Mouse (Mus musculus): Measurements from ENCODE around the gene Rab5if. TPM values are rescaled to one million over a fixed set of nuclear protein-coding genes. Genes with fewer than 3 reads are reported as not detected.
"Not testable (repeated sequence)": the region's sequence is repeated elsewhere in the genome, so short reads cannot be mapped to it uniquely, and the experiment has no call there.

Gene Rab5if
- polyA plus RNA-seq, 1 experiment: 191 TPM

- Histone ChIP-seq H3K4me2 (ENCODE audit: low read depth) (no peak overlapping the region), H3ac (ENCODE audit: control insufficient read depth, insufficient read length) (no peak overlapping the region), H3K79me2 (ENCODE audit: control insufficient read depth, insufficient read depth) (no peaks in the 10 kb centered on the region), H3K4me3 (no peak overlapping the region), H3K27me3 (ENCODE audit: control insufficient read depth, insufficient read depth, insufficient read length) (no peaks in the 10 kb centered on the region), H3K36me3 (ENCODE audit: control insufficient read depth, insufficient read depth) (no peaks in the 10 kb centered on the region)
- TF ChIP-seq E2F4 (IDR thresholded peaks at IDR 0.05; ENCODE audit: insufficient read depth) (no peak), CEBPB (IDR thresholded peaks at IDR 0.05; ENCODE audit: insufficient read depth, poor library complexity, severe bottlenecking) (no peak)
Observed at GRCm38 (mm10) chr2:156882431-156883001, 19.6 kb downstream of the Rab5if start.

GRCm38 (mm10) chr2:156884396-156885211, 21.7 kb downstream of the Rab5if start:
- H3K4me3 ChIP-seq: no peak overlapping the region
- H3K27me3 ChIP-seq (ENCODE audit: control insufficient read depth, insufficient read depth, insufficient read length): no peaks in the 10 kb centered on the region
- no peak overlapping the region for H3K4me2 ChIP-seq (ENCODE audit: low read depth)

GRCm38 (mm10) chr2:156885666-156886065, 22.7 kb downstream of the Rab5if start:
- not testable (repeated sequence) for H3K79me2 ChIP-seq (ENCODE audit: control insufficient read depth, insufficient read depth); H3K36me3 ChIP-seq (ENCODE audit: control insufficient read depth, insufficient read depth); H3K4me2 ChIP-seq (ENCODE audit: low read depth); H3K4me3 ChIP-seq; H3K27me3 ChIP-seq (ENCODE audit: control insufficient read depth, insufficient read depth, insufficient read length); H3ac ChIP-seq (ENCODE audit: control insufficient read depth, insufficient read length)

More at GRCm38 (mm10) chr2:156884396-156885211, 21.7 kb downstream of the Rab5if start:
- no peak overlapping the region for H3ac ChIP-seq (ENCODE audit: control insufficient read depth, insufficient read length)
- no peaks in the 10 kb centered on the region for H3K36me3 ChIP-seq (ENCODE audit: control insufficient read depth, insufficient read depth)
- TF ChIP-seq MYOG (IDR thresholded peaks at IDR 0.05; ENCODE audit: control insufficient read depth in 1 of 3, insufficient read depth in 1 of 3, insufficient read length in 2 of 3, low read depth in 2 of 3) (no peak), POLR2AphosphoS2 (IDR thresholded peaks at IDR 0.05; ENCODE audit: insufficient read length, low read depth) (no peak), TCF12 (IDR thresholded peaks at IDR 0.05; ENCODE audit: insufficient read depth, poor library complexity, severe bottlenecking) (no peak), TCF3 (IDR thresholded peaks at IDR 0.05; ENCODE audit: insufficient read length, low read depth) (no peak), E2F4 (IDR thresholded peaks at IDR 0.05; ENCODE audit: insufficient read depth) (no peak), POLR2A (IDR thresholded peaks at IDR 0.05; ENCODE audit: insufficient read length, low read depth) (no peak), MAX (IDR thresholded peaks at IDR 0.05; ENCODE audit: low read depth) (no peak), REST (IDR thresholded peaks at IDR 0.05; ENCODE audit: insufficient read depth, insufficient read length) (no peak), CEBPB (IDR thresholded peaks at IDR 0.05; ENCODE audit: insufficient read depth, poor library complexity, severe bottlenecking) (no peak), USF1 (IDR thresholded peaks at IDR 0.05; ENCODE audit: low read depth) (no peak), MYOD1 (IDR thresholded peaks at IDR 0.05; ENCODE audit: control insufficient read depth in 1 of 3, insufficient read length in 2 of 3, low read depth in 2 of 3) (no peak), SRF (IDR thresholded peaks at IDR 0.05; ENCODE audit: control insufficient read depth, insufficient read length, low read depth) (no peak)
- H3K79me2 ChIP-seq (ENCODE audit: control insufficient read depth, insufficient read depth): no peaks in the 10 kb centered on the region

DNA sequence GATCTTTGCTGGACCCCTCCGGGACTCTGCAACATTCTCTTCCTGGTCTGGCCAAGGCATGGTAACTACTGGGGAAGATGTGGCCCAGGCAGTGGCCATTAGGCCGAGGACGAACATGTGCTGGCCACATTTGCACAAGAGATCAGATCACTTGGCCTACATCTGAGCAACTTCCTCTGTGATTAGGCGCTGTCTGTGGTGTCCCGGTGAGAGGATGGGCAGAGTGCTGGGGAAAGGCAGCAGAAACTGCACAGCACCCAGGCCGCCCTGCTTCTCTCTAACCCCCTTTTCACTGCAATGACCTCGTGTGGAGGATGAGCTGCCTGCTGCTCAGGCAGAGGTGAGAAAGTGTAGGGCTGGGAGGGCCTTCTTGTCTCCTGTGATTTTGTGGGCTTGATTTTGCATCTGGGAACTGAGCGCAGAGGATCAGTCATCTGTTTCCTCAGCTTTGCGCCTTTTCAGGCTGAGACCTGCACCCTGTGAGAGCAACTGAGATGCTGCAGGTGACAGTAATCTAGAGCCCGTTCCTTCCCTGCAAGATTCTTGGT, 23.2 kb downstream of the Rab5if start:
- TF ChIP-seq SRF (IDR thresholded peaks at IDR 0.05; ENCODE audit: control insufficient read depth, insufficient read length, low read depth) (no peak), TCF12 (IDR thresholded peaks at IDR 0.05; ENCODE audit: insufficient read depth, poor library complexity, severe bottlenecking) (no peak), E2F4 (IDR thresholded peaks at IDR 0.05; ENCODE audit: insufficient read depth) (no peak), POLR2AphosphoS2 (IDR thresholded peaks at IDR 0.05; ENCODE audit: insufficient read length, low read depth) (no peak), MYOG (IDR thresholded peaks at IDR 0.05; ENCODE audit: control insufficient read depth in 1 of 3, insufficient read depth in 1 of 3, insufficient read length in 2 of 3, low read depth in 2 of 3) (no peak), POLR2A (IDR thresholded peaks at IDR 0.05; ENCODE audit: insufficient read length, low read depth) (no peak), MYOD1 (IDR thresholded peaks at IDR 0.05; ENCODE audit: control insufficient read depth in 1 of 3, insufficient read length in 2 of 3, low read depth in 2 of 3) (no peak), USF1 (IDR thresholded peaks at IDR 0.05; ENCODE audit: low read depth) (no peak), REST (IDR thresholded peaks at IDR 0.05; ENCODE audit: insufficient read depth, insufficient read length) (no peak), CEBPB (IDR thresholded peaks at IDR 0.05; ENCODE audit: insufficient read depth, poor library complexity, severe bottlenecking) (no peak), TCF3 (IDR thresholded peaks at IDR 0.05; ENCODE audit: insufficient read length, low read depth) (no peak), MAX (IDR thresholded peaks at IDR 0.05; ENCODE audit: low read depth) (no peak)
- no peak overlapping the region for H3ac ChIP-seq (ENCODE audit: control insufficient read depth, insufficient read length)
- H3K4me2 ChIP-seq (ENCODE audit: low read depth): no peak overlapping the region
- no peak overlapping the region for H3K4me3 ChIP-seq
- no peaks in the 10 kb centered on the region for H3K79me2 ChIP-seq (ENCODE audit: control insufficient read depth, insufficient read depth)
- no peaks in the 10 kb centered on the region for H3K36me3 ChIP-seq (ENCODE audit: control insufficient read depth, insufficient read depth)
- H3K27me3 ChIP-seq (ENCODE audit: control insufficient read depth, insufficient read depth, insufficient read length): no peaks in the 10 kb centered on the region

GRCm38 (mm10) chr2:156887017-156887416, 24.1 kb downstream of the Rab5if start, which contains the start of gene Sla2:
Sla2 (minus strand) TSS chr2:156887192.
- no peak within 1 kb of the TSS for H3ac ChIP-seq (ENCODE audit: control insufficient read depth, insufficient read length)
- H3K27me3 ChIP-seq (ENCODE audit: control insufficient read depth, insufficient read depth, insufficient read length): no peaks in the 10 kb centered on the region
- TF ChIP-seq REST (IDR thresholded peaks at IDR 0.05; ENCODE audit: insufficient read depth, insufficient read length): no peak
- TF ChIP-seq MYOD1 (IDR thresholded peaks at IDR 0.05; ENCODE audit: control insufficient read depth in 1 of 3, insufficient read length in 2 of 3, low read depth in 2 of 3): no peak
- TF ChIP-seq TCF12 (IDR thresholded peaks at IDR 0.05; ENCODE audit: insufficient read depth, poor library complexity, severe bottlenecking): no peak
- TF ChIP-seq USF1 (IDR thresholded peaks at IDR 0.05; ENCODE audit: low read depth): no peak
- no peak for TF ChIP-seq TCF3 (IDR thresholded peaks at IDR 0.05; ENCODE audit: insufficient read length, low read depth)
- no peaks in the 10 kb centered on the region for H3K36me3 ChIP-seq (ENCODE audit: control insufficient read depth, insufficient read depth)
- H3K4me3 ChIP-seq: no peak within 1 kb of the TSS
- no peaks in the 10 kb centered on the region for H3K79me2 ChIP-seq (ENCODE audit: control insufficient read depth, insufficient read depth)
- no peak within 1 kb of the TSS for H3K4me2 ChIP-seq (ENCODE audit: low read depth)

Data from myocyte (in vitro differentiated cells).